Mouse (Mus musculus): Measurements from ENCODE around the gene Fam163a.
"Not testable (repeated sequence)": the region's sequence is repeated elsewhere in the genome, so short reads cannot be mapped to it uniquely, and the experiment has no call there.

The Fam163a gene

DNA sequence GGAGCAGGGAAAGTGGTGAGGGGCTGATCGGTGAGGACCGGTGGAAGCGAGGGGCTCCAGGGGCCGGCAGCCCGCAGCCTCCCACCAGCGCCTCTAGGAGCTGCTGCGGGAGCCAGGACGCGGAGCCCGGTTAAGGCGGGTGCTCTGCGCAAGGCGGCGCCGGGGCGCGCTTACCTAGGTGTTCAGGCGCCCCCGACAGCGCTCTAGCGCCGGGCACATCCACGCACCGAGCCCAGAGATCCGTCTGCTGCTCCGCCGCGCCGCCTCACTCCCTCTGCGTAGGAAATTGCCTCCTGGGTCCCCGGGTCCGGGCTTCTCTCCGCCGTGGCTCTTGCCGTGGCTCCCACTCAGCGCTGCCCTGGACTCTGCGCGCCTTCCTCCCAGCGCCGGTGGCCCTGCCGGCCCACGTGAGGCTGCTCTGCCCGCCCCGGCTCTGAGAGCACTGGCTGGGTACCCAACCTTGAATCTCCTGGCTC, at the start of gene Fam163a:
Fam163a (minus strand) TSS at position 371 of the 476 bp plus-strand sequence.
- no peak for DNase-seq

- DNase-seq: not testable (repeated sequence)
Measured at GRCm38 (mm10) chr1:156251096-156251495, 46.3 kb upstream of the Fam163a start.

DNA sequence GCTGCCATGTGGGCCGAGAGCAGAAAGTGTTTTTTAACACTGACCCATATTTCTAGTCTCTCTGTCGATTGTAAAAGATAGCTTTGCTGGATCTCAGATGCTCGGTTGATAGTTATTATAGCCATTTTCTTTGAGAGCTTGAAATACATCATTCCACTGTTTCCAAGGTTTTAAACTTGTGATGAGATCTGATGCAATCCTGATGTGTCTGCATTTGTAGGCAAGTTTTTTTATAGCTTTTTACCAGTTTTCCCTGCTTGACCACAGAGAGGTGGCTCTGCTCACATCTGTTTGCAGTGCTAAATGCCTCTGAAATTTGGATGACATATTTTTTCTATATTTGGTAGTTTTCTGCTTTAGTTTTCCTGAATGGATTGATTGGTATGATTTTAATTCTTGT, 43.1 kb upstream of the Fam163a start:
- DNase-seq: no peak

DNA sequence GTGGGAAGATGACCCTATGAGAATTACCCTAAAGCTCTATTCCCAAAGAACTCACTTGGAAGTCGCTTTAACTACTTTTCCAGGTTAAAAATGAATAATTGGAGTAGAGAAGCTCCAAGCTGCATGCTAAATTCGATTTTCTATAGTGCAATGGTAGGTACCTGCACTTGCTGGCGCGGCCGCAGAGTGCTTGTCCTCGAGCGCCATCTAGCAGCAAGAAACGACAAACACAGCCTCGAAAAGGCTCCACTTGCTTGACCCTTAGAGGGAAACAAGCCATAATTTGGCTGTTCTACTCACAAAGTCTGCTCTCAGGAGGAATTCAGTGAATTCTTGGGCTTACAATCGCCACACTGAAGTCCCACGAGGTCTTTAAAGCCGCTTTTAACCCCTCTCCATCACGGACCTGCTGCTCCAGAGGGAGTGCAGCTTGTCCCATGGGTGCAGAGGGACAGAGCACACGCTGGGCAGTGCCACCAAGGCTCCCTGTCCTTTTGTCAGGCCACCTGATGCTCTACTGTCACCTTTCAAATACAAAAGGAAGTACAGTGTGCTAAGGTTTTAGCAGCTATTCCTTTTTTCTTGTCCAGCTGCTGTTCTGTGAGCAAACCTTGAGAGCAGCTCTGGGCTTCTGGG, 37.0 kb upstream of the Fam163a start:
- peak; percentile 70 for DNase-seq

- peak; percentile 34 for DNase-seq
Measured at GRCm38 (mm10) chr1:156241035-156241434, 36.2 kb upstream of the Fam163a start.

GRCm38 (mm10) chr1:156231122-156231521, 26.3 kb upstream of the Fam163a start:
- DNase-seq: no peak

GRCm38 (mm10) chr1:156230339-156231089, 25.7 kb upstream of the Fam163a start:
- peak; percentile 31 for DNase-seq

GRCm38 (mm10) chr1:156229448-156229847, 24.6 kb upstream of the Fam163a start:
- peak; percentile 65 for DNase-seq

DNA sequence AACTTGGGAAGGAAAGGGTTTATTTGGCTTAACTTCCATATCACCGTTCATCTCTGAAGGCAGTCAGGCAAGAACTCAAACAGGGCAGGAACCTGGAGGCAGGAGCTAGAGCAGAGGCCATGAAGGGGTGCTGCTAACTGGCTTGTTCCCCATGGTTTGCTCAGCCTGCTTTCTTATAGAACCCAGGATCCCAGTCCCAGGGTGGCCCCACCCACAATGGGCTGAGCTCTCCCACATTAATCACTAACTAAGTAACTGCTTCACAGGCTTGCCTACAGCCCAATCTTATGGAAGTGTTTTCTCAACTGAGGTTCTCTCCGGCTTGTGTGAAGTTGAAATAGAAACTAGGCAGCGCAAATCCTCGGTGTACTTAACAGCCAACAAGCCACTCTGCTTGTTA, 23.9 kb upstream of the Fam163a start:
- DNase-seq: no peak

GRCm38 (mm10) chr1:156226903-156227302, 22.1 kb upstream of the Fam163a start:
- DNase-seq: no peak

- DNase-seq: peak; percentile 42
Measured at GRCm38 (mm10) chr1:156222205-156223000, 17.6 kb upstream of the Fam163a start.

GRCm38 (mm10) chr1:156221327-156221726, 16.5 kb upstream of the Fam163a start:
- DNase-seq: no peak

- DNase-seq: no peak
Measured at GRCm38 (mm10) chr1:156218573-156218972, 13.7 kb upstream of the Fam163a start.

GRCm38 (mm10) chr1:156217941-156218340, 13.1 kb upstream of the Fam163a start:
- no peak for DNase-seq

- DNase-seq: peak; percentile 42
Measured at GRCm38 (mm10) chr1:156217393-156217792, 12.6 kb upstream of the Fam163a start.

GRCm38 (mm10) chr1:156216249-156216648, 11.4 kb upstream of the Fam163a start:
- DNase-seq: no peak

DNA sequence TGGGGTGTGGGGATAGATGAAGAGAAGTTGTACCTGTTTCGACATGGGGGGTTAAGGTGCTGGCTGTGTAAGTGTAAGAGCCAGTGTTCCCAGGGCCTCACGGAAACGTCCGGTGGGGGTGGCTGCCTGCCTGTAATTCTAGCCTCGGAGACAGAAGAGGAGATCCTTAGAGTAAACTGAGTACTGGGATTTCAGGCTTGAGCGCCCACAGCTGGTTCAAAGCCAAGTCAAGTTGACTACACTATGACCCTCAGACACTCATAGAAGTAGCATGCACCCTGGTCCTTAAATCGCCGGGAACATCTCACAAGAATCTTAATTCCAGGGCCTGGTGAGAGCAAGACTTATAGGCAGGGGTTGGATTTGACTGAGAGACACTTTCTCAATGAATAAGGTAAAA, 9.8 kb upstream of the Fam163a start:
- no peak for DNase-seq

DNA sequence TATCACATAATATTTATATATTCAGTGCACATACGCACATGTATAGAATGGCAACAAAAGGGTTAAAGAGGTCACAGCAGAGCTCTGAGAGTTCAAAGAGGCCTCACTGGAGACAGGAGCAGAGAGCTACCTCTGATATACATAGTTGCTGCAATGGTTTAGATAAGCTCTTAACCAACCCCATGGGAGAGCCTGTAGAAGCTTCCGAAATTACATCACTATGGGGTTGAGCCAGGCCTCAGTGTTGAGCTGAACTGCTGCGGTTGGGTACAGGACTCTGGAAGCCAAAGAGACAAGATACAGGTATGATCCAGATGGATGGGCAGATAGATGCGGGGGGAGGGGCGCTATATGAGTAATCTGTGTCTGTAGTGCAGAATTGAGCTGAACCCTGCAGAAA, 8.1 kb upstream of the Fam163a start:
- no peak for DNase-seq

- no peak for DNase-seq
Measured at GRCm38 (mm10) chr1:156211809-156212317, 7.0 kb upstream of the Fam163a start.

DNA sequence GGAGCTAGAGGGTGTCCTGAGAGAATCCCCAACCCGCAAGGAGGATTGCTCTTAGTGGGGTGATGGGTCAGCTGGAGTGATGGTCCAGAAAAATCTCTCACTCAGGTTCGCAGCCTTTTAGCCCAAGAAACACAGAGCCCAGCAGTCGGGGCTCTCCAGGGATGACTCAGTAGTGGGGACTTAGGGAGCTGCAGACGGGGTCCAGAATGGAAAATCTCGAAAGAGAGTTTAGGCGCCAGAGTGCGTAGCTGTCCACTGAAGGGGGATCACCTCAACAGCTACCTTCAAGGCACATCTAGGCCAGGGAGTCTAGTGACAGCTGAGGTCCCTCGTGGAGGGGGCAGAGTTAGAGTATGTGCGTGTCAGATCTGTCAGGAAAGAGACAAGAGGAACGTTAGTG, 338 bp upstream of the Fam163a start:
- no peak for DNase-seq

- DNase-seq: no peak
Measured at GRCm38 (mm10) chr1:156203961-156204655, 718 bp downstream of the Fam163a start.

GRCm38 (mm10) chr1:156202661-156203060, 2.2 kb downstream of the Fam163a start:
- DNase-seq: no peak

GRCm38 (mm10) chr1:156201069-156201468, 3.8 kb downstream of the Fam163a start:
- peak; percentile 61 for DNase-seq

All from lung, postnatal 10 days (tissue).